Mouse (Mus musculus) erythroblast, embryonic 14.5 days (primary cell): ENCODE data around the gene Thbd.

Source experiments
- GATA1 ChIP-seq: IDR thresholded peaks from 2 replicates; pipeline ENCODE4 v1.6.1; 2012; ENCODE audit warnings: low read length, inconsistent platforms, mixed read lengths
- TAL1 ChIP-seq: IDR thresholded peaks from 3 replicates; pipeline ENCODE4 v1.6.1; 2012; ENCODE audit warnings: low read length, inconsistent platforms, mixed read lengths

GRCm38 (mm10) chr2:148442710-148443109 lies 34.7 kb upstream of the Thbd start:
- no peak for TF ChIP-seq GATA1
- no peak for TF ChIP-seq TAL1
